Mouse (Mus musculus): ENCODE measurements at regions not wholly inside any gene's neighbourhood (a gene's known extent, or its start where the extent isn't known, plus 50 kb on each side); places are given as distances from the start of the nearest gene placed in this dataset.
A peak's percentile ranks its signal among the peaks of the same experiment; 100 is the strongest.

GRCm38 (mm10) chr10:23610485-23610884, 176.6 kb downstream of the Rps12 start:
- 35% methylated on average over 6 of the region's 6 CpGs for WGBS
- Histone ChIP-seq H3K27me3 (replicated peaks) (no peaks in the 10 kb centered on the region), H3K4me3 (no peak overlapping the region), H3K9ac (no peak overlapping the region), H3K4me2 (peak overlapping the region; percentile 24; the same call in 1 of the 2 replicates), H3K9me3 (replicated peaks) (no peaks in the 10 kb centered on the region), H3K27ac (ENCODE audit: poor library complexity, severe bottlenecking) (peak overlapping the region; percentile 19; the same call in 1 of the 2 replicates), H3K36me3 (no peaks in the 10 kb centered on the region), H3K4me1 (replicated peaks) (peaks cover 11% of the 10 kb centered on the region; the same call in 1 of the 2 replicates)
- ATAC-seq (ENCODE audit: insufficient number of reproducible peaks, low FRiP score), result no peak

GRCm38 (mm10) chr10:23610046-23610445, 177.0 kb downstream of the Rps12 start:
- Histone ChIP-seq H3K4me2 (no peak overlapping the region), H3K9me3 (replicated peaks) (no peaks in the 10 kb centered on the region), H3K9ac (no peak overlapping the region), H3K27ac (ENCODE audit: poor library complexity, severe bottlenecking) (no peak overlapping the region), H3K27me3 (replicated peaks) (no peaks in the 10 kb centered on the region), H3K4me1 (replicated peaks) (peaks cover 11% of the 10 kb centered on the region; the same call in 1 of the 2 replicates), H3K4me3 (no peak overlapping the region), H3K36me3 (no peaks in the 10 kb centered on the region)
- ATAC-seq (ENCODE audit: insufficient number of reproducible peaks, low FRiP score), result no peak
- 65% methylated on average over 3 of the region's 3 CpGs for WGBS

- Histone ChIP-seq H3K27me3 (replicated peaks) (no peaks in the 10 kb centered on the region), H3K4me1 (replicated peaks) (peaks cover 11% of the 10 kb centered on the region; the same call in 1 of the 2 replicates), H3K4me2 (no peak overlapping the region), H3K9me3 (replicated peaks) (no peaks in the 10 kb centered on the region), H3K9ac (no peak overlapping the region), H3K27ac (ENCODE audit: poor library complexity, severe bottlenecking) (no peak overlapping the region), H3K36me3 (no peaks in the 10 kb centered on the region), H3K4me3 (no peak overlapping the region)
- WGBS, result 73% methylated on average over 18 of the region's 18 CpGs
- no peak for ATAC-seq (ENCODE audit: insufficient number of reproducible peaks, low FRiP score)
These were observed 177.7 kb downstream of the Rps12 start for GRCm38 (mm10) chr10:23609270-23609914.

GRCm38 (mm10) chr10:23600701-23601100, 186.4 kb downstream of the Rps12 start:
- no peak overlapping the region for H3K4me3 ChIP-seq
- no peak overlapping the region for H3K27ac ChIP-seq (ENCODE audit: poor library complexity, severe bottlenecking)
- H3K27me3 ChIP-seq (replicated peaks), result no peaks in the 10 kb centered on the region
- H3K4me1 ChIP-seq (replicated peaks), result no peaks in the 10 kb centered on the region
- ATAC-seq (ENCODE audit: insufficient number of reproducible peaks, low FRiP score), result no peak
- H3K36me3 ChIP-seq, result no peaks in the 10 kb centered on the region
- no peak overlapping the region for H3K4me2 ChIP-seq
- H3K9ac ChIP-seq, result no peak overlapping the region
- no peaks in the 10 kb centered on the region for H3K9me3 ChIP-seq (replicated peaks)
- 61% methylated on average over 5 of the region's 5 CpGs for WGBS

GRCm38 (mm10) chr10:23595541-23595940, 191.5 kb downstream of the Rps12 start:
- H3K4me3 ChIP-seq, result no peak overlapping the region
- H3K27me3 ChIP-seq (replicated peaks), result no peaks in the 10 kb centered on the region
- no peak overlapping the region for H3K27ac ChIP-seq (ENCODE audit: poor library complexity, severe bottlenecking)
- no peak overlapping the region for H3K4me2 ChIP-seq
- H3K9me3 ChIP-seq (replicated peaks), result no peaks in the 10 kb centered on the region
- H3K36me3 ChIP-seq, result no peaks in the 10 kb centered on the region
- 76% methylated on average over 3 of the region's 3 CpGs for WGBS
- no peak overlapping the region for H3K9ac ChIP-seq
- ATAC-seq (ENCODE audit: insufficient number of reproducible peaks, low FRiP score), result no peak
- no peaks in the 10 kb centered on the region for H3K4me1 ChIP-seq (replicated peaks)

- no peak overlapping the region for H3K4me3 ChIP-seq
- no peak overlapping the region for H3K27ac ChIP-seq (ENCODE audit: poor library complexity, severe bottlenecking)
- no peaks in the 10 kb centered on the region for H3K4me1 ChIP-seq (replicated peaks)
- no peak overlapping the region for H3K4me2 ChIP-seq
- H3K9me3 ChIP-seq (replicated peaks), result no peaks in the 10 kb centered on the region
- WGBS, result 72% methylated on average over 5 of the region's 5 CpGs
- no peaks in the 10 kb centered on the region for H3K27me3 ChIP-seq (replicated peaks)
- H3K9ac ChIP-seq, result no peak overlapping the region
- no peak for ATAC-seq (ENCODE audit: insufficient number of reproducible peaks, low FRiP score)
- no peaks in the 10 kb centered on the region for H3K36me3 ChIP-seq
These were observed 206.8 kb downstream of the Rps12 start for GRCm38 (mm10) chr10:23580230-23580629.

- Histone ChIP-seq H3K9ac (no peak overlapping the region), H3K36me3 (no peaks in the 10 kb centered on the region), H3K27me3 (replicated peaks) (no peaks in the 10 kb centered on the region), H3K27ac (ENCODE audit: poor library complexity, severe bottlenecking) (no peak overlapping the region), H3K4me3 (no peak overlapping the region), H3K9me3 (replicated peaks) (no peaks in the 10 kb centered on the region), H3K4me1 (replicated peaks) (no peaks in the 10 kb centered on the region), H3K4me2 (no peak overlapping the region)
- 84% methylated on average over 4 of the region's 4 CpGs for WGBS
- ATAC-seq (ENCODE audit: insufficient number of reproducible peaks, low FRiP score), result no peak
These were observed 216.1 kb downstream of the Rps12 start for GRCm38 (mm10) chr10:23571013-23571412.

GRCm38 (mm10) chr10:23569386-23569785, 217.7 kb downstream of the Rps12 start:
- Histone ChIP-seq H3K9ac (no peak overlapping the region), H3K4me1 (replicated peaks) (no peaks in the 10 kb centered on the region), H3K27me3 (replicated peaks) (no peaks in the 10 kb centered on the region), H3K4me2 (no peak overlapping the region), H3K4me3 (no peak overlapping the region), H3K36me3 (no peaks in the 10 kb centered on the region), H3K9me3 (replicated peaks) (no peaks in the 10 kb centered on the region), H3K27ac (ENCODE audit: poor library complexity, severe bottlenecking) (no peak overlapping the region)
- no peak for ATAC-seq (ENCODE audit: insufficient number of reproducible peaks, low FRiP score)

- H3K9ac ChIP-seq, result no peak overlapping the region
- no peak overlapping the region for H3K4me3 ChIP-seq
- WGBS, result 68% methylated on average over 5 of the region's 5 CpGs
- H3K27ac ChIP-seq (ENCODE audit: poor library complexity, severe bottlenecking), result no peak overlapping the region
- no peaks in the 10 kb centered on the region for H3K9me3 ChIP-seq (replicated peaks)
- H3K4me2 ChIP-seq, result no peak overlapping the region
- no peaks in the 10 kb centered on the region for H3K27me3 ChIP-seq (replicated peaks)
- no peaks in the 10 kb centered on the region for H3K36me3 ChIP-seq
- ATAC-seq (ENCODE audit: insufficient number of reproducible peaks, low FRiP score), result no peak
- H3K4me1 ChIP-seq (replicated peaks), result no peaks in the 10 kb centered on the region
These were observed 211.8 kb upstream of the Eya4 start for GRCm38 (mm10) chr10:23562273-23562885.

- ATAC-seq (ENCODE audit: insufficient number of reproducible peaks, low FRiP score), result no peak
- H3K9ac ChIP-seq, result no peak overlapping the region
- no peak overlapping the region for H3K4me3 ChIP-seq
- H3K4me2 ChIP-seq, result no peak overlapping the region
- no peaks in the 10 kb centered on the region for H3K27me3 ChIP-seq (replicated peaks)
- H3K27ac ChIP-seq (ENCODE audit: poor library complexity, severe bottlenecking), result no peak overlapping the region
- no peaks in the 10 kb centered on the region for H3K36me3 ChIP-seq
- no peaks in the 10 kb centered on the region for H3K9me3 ChIP-seq (replicated peaks)
- H3K4me1 ChIP-seq (replicated peaks), result no peaks in the 10 kb centered on the region
These were observed 209.5 kb upstream of the Eya4 start for GRCm38 (mm10) chr10:23559980-23560658.

- no peak overlapping the region for H3K9ac ChIP-seq
- H3K9me3 ChIP-seq (replicated peaks), result no peaks in the 10 kb centered on the region
- H3K36me3 ChIP-seq, result no peaks in the 10 kb centered on the region
- H3K4me1 ChIP-seq (replicated peaks), result no peaks in the 10 kb centered on the region
- no peak overlapping the region for H3K4me2 ChIP-seq
- no peak overlapping the region for H3K27ac ChIP-seq (ENCODE audit: poor library complexity, severe bottlenecking)
- no peak for ATAC-seq (ENCODE audit: insufficient number of reproducible peaks, low FRiP score)
- no peaks in the 10 kb centered on the region for H3K27me3 ChIP-seq (replicated peaks)
- no peak overlapping the region for H3K4me3 ChIP-seq
- 80% methylated on average over 3 of the region's 3 CpGs for WGBS
These were observed 207.2 kb upstream of the Eya4 start for GRCm38 (mm10) chr10:23557828-23558227.
